Mouse (Mus musculus) neural tube, embryonic 12.5 days (tissue): Measurements from ENCODE around the gene Ntm. TPM values are rescaled to one million over a fixed set of nuclear protein-coding genes. Genes with fewer than 3 reads are reported as not detected.

ENCODE experiments used
- ATAC-seq: fragments of 200-750 bp; cut with Nextera tagmentation; 2 replicates; pipeline ENCODE4 v1.8.0; 2017; ENCODE audit warnings: low read depth, mild to moderate bottlenecking, moderate TSS enrichment, moderate library complexity; ENCODE audit not compliant: low FRiP score
- H3K27ac ChIP-seq: fragments of 300-500 bp; sonication (generic); 2 replicates; pipeline ENCODE4 v1.5.1; 2016
- H3K27me3 ChIP-seq: fragments of 300-500 bp; sonication (generic); replicated peaks from 2 replicates; pipeline ENCODE4 v1.6.1; 2016; ENCODE audit warnings: mild to moderate bottlenecking
- H3K36me3 ChIP-seq: fragments of 300-500 bp; sonication (generic); 2 replicates; pipeline ENCODE4 v1.6.1; 2016; ENCODE audit warnings: mild to moderate bottlenecking
- H3K4me1 ChIP-seq: fragments of 300-500 bp; sonication (generic); 2 replicates; pipeline ENCODE4 v1.6.1; 2016
- H3K4me2 ChIP-seq: fragments of 300-500 bp; sonication (generic); replicated peaks from 2 replicates; pipeline ENCODE4 v1.6.1; 2016; ENCODE audit warnings: mild to moderate bottlenecking
- H3K4me3 ChIP-seq: fragments of 300-500 bp; sonication (generic); 2 replicates; pipeline ENCODE4 v1.5.1; 2016
- H3K9ac ChIP-seq: fragments of 300-500 bp; sonication (generic); 2 replicates; pipeline ENCODE4 v1.6.1; 2016; ENCODE audit warnings: mild to moderate bottlenecking
- H3K9me3 ChIP-seq: fragments of 300-500 bp; sonication (generic); 2 replicates; pipeline ENCODE4 v1.6.1; 2016; ENCODE audit warnings: mild to moderate bottlenecking
- WGBS: fragments of 180-500 bp; shearing (Covaris S2); methylation state at CpG from one replicate; pipeline ENCODE4 v1.1.7; 2016; 5-methylcytosine and 5-hydroxymethylcytosine counted together
- polyA plus RNA-seq: library from polyadenylated mRNA; unstranded; fragments of >200 nt; fragmentation: Nextera tagmentation; extraction: Ambion mirVana; gene quantifications from 2 replicates; pipeline ENCODE4 v1.2.1, GENCODE M21; 2016

The Ntm gene
- polyA plus RNA-seq, 1 experiment from 2014 or later: 68.6 TPM

DNA sequence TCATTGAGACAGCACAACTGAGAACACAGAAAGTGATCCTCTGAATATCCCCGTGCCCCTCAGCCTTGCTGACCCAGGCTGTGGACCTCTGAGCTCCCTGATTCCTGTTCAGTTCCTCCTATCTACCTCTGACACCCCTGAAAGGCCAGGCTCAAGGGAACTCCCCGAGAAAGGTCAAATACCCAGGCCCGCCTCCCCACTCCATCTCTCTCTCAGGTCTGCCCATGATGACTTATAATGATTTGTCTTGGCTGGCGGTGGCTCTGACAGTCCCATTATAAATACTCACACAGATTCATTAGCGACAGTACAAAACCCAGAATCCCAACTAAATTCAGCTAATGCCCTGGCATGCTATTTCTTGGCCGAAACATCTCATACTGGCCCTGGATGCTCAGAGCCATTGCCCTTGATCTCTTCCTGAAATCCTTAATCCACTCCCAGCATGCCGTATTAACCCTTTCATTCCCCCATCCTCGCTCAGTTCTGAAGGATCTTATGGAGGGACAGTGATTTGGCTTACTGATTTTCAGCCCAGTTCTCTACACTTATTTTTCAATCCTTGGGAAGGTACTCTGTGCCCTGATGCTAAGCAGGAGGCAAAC is 317.0 kb downstream of the Ntm start:
- no peak overlapping the region for H3K9ac ChIP-seq
- no peaks in the 10 kb centered on the region for H3K27me3 ChIP-seq
- no peaks in the 10 kb centered on the region for H3K36me3 ChIP-seq
- WGBS: 53% methylated on average over 8 of the region's 8 CpGs
- no peak for ATAC-seq
- H3K27ac ChIP-seq: no peak overlapping the region
- H3K4me1 ChIP-seq: peaks cover 5% of the 10 kb centered on the region; the same call in 1 of the 2 replicates
- no peaks in the 10 kb centered on the region for H3K9me3 ChIP-seq
- H3K4me3 ChIP-seq: no peak overlapping the region
- no peak overlapping the region for H3K4me2 ChIP-seq

DNA sequence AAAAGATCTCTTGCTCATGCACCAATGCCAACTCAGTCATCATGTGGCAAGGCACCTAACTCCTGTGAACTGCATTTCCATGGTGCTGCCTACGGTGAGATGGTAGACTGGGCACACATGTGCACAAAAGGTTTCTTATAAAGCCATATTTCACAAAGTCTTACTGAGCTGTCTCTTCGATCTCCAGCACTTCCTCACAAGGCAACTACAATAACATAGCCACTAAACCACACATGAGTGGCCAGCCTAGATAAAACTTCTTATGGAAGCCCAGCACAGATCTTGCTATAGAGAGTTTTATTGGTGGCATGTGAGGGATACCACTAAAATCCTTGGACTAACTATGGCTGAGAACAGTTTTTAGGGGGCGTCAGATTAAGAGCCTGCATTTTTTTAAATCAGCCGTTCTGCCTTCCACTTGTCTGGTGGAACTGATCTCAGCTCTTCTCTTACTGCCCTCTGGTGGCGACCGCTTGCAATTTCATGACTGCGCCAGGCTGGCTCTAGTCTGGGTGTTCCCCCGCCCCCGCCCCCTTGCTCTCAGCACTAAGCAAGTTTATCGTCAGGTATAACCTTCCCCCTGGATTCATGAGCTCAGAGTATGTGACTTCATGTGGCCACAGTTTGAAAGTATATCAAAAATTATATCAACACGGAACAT is 319.8 kb downstream of the Ntm start:
- Histone ChIP-seq H3K36me3 (no peaks in the 10 kb centered on the region), H3K9ac (no peak overlapping the region), H3K27me3 (no peaks in the 10 kb centered on the region), H3K4me2 (no peak overlapping the region), H3K27ac (no peak overlapping the region), H3K9me3 (no peaks in the 10 kb centered on the region), H3K4me1 (0 out of 2 replicates have a peak, but pooled peaks cover 5% of the 10 kb centered on the region), H3K4me3 (no peak overlapping the region)
- peak; percentile 45 for ATAC-seq
- WGBS: 21% methylated on average over 11 of the region's 11 CpGs

GRCm38 (mm10) chr9:29637335-29637734 is 325.6 kb downstream of the Ntm start:
- Histone ChIP-seq H3K27ac (no peak overlapping the region), H3K36me3 (no peaks in the 10 kb centered on the region), H3K4me3 (no peak overlapping the region), H3K27me3 (no peaks in the 10 kb centered on the region), H3K4me2 (no peak overlapping the region), H3K9me3 (no peaks in the 10 kb centered on the region), H3K9ac (no peak overlapping the region), H3K4me1 (0 out of 2 replicates have a peak, but pooled peaks cover 5% of the 10 kb centered on the region)
- 89% methylated on average over 8 of the region's 8 CpGs for WGBS
- no peak for ATAC-seq

- WGBS: 66% methylated on average over 5 of the region's 5 CpGs
- no peaks in the 10 kb centered on the region for H3K36me3 ChIP-seq
- 0 out of 2 replicates have a peak, but pooled peaks cover 4% of the 10 kb centered on the region for H3K9me3 ChIP-seq
- H3K27ac ChIP-seq: no peak overlapping the region
- H3K9ac ChIP-seq: no peak overlapping the region
- no peak overlapping the region for H3K4me2 ChIP-seq
- H3K27me3 ChIP-seq: no peaks in the 10 kb centered on the region
- H3K4me3 ChIP-seq: no peak overlapping the region
- H3K4me1 ChIP-seq: no peaks in the 10 kb centered on the region
- no peak for ATAC-seq
These were observed 345.8 kb downstream of the Ntm start for GRCm38 (mm10) chr9:29617181-29617580.

DNA sequence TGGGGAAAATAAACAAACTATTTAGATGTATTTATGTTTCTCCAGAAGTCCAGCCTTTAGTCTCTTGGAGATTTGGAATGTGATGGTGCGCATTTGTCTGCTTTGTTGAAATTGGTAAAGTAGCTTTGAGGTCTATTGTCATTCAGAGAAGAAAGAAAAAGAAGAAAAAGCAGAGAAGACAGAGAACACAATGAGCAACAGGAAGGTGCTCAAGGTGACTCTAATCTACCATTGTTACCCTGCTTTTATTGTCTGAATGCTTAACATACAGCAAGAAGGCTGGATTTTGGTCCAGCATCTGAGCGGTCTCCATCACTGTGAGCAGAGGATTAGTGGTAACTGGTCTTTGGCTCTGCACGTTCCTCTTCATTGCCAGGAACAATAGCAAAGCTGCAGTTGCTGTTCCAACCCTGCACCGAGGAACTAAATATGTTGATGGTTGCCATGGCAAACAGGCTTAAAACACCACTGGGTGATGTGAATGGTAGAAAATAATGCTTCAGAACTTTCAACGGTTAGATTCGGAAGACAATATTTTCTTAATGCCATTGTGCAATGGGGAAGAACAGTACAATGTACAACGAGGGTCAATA is 350.8 kb downstream of the Ntm start:
- 73% methylated on average over 7 of the region's 7 CpGs for WGBS
- no peak for ATAC-seq
- no peaks in the 10 kb centered on the region for H3K27me3 ChIP-seq
- H3K4me3 ChIP-seq: no peak overlapping the region
- H3K9ac ChIP-seq: no peak overlapping the region
- H3K4me2 ChIP-seq: no peak overlapping the region
- no peaks in the 10 kb centered on the region for H3K9me3 ChIP-seq
- H3K36me3 ChIP-seq: no peaks in the 10 kb centered on the region
- H3K27ac ChIP-seq: no peak overlapping the region
- H3K4me1 ChIP-seq: no peaks in the 10 kb centered on the region

- H3K4me2 ChIP-seq: no peak overlapping the region
- 66% methylated on average over 2 of the region's 2 CpGs for WGBS
- H3K9ac ChIP-seq: no peak overlapping the region
- ATAC-seq: no peak
- H3K27me3 ChIP-seq: no peaks in the 10 kb centered on the region
- no peaks in the 10 kb centered on the region for H3K36me3 ChIP-seq
- H3K4me1 ChIP-seq: no peaks in the 10 kb centered on the region
- no peak overlapping the region for H3K27ac ChIP-seq
- no peak overlapping the region for H3K4me3 ChIP-seq
- H3K9me3 ChIP-seq: 0 out of 2 replicates have a peak, but pooled peaks cover 7% of the 10 kb centered on the region
These were observed 352.1 kb downstream of the Ntm start for GRCm38 (mm10) chr9:29610867-29611266.

GRCm38 (mm10) chr9:29597665-29598064 is 365.3 kb downstream of the Ntm start:
- Histone ChIP-seq H3K4me1 (no peaks in the 10 kb centered on the region), H3K9me3 (no peaks in the 10 kb centered on the region), H3K4me2 (no peak overlapping the region), H3K36me3 (no peaks in the 10 kb centered on the region), H3K27ac (no peak overlapping the region), H3K4me3 (no peak overlapping the region), H3K27me3 (no peaks in the 10 kb centered on the region), H3K9ac (no peak overlapping the region)
- 65% methylated on average over 4 of the region's 4 CpGs for WGBS
- ATAC-seq: no peak

DNA sequence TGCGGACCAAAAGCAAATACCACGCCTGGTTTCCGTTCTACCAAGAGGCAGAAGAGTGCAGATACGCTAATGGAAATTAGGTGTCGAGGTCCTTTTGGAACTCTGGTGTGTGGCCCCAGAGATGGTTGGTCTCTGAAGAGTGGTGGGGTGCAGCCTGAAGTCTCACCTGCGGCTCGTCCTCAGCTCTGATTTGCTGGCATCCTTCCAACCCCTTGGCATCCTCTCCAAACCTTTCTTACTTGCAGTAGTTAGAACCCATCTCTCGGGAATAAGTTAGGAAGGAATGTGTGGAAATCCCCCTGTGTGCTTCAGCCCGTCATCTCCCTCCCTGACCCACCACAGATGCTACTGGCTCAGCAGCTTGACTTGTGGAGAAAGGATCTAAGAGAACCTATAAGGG is 367.6 kb downstream of the Ntm start:
- no peaks in the 10 kb centered on the region for H3K36me3 ChIP-seq
- no peak overlapping the region for H3K4me2 ChIP-seq
- WGBS: 90% methylated on average over 9 of the region's 9 CpGs
- H3K27ac ChIP-seq: no peak overlapping the region
- H3K4me1 ChIP-seq: no peaks in the 10 kb centered on the region
- ATAC-seq: no peak
- H3K9ac ChIP-seq: no peak overlapping the region
- no peaks in the 10 kb centered on the region for H3K27me3 ChIP-seq
- no peaks in the 10 kb centered on the region for H3K9me3 ChIP-seq
- H3K4me3 ChIP-seq: no peak overlapping the region

DNA sequence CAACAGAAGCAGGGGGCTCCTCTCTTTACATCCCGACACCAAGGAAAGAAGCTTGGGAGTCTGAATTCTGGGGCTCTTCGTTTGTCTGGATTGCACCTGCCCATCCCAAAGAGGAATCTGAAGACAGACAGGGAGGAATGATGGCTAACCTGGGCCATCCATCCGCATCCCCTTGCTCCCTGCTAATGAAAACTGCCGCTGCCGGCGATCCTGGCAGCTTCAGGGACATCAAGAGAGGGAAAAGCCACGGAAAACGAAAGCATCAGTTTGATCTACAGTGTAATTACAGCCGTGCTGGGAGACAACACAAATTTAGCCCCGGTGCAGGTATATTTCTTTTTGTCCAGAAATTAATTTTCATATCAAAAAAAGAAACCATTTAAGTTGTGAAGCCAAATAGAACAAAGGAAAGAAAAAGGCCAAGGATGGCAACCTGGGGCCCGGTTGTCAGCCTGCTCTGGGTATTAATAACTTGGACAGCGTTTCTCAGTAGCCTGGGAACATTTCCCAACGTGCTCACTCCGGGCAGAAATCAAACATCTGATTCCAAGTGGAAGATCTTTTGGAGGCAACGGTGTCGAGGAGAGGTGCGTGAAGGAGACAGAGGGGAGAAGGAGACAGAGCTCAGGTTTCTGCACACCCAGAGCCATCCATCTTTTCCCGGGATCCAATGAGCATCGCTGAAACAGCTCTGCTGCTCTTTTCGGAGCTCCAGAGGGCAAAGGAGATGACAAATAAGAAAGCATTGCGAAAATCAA is 368.2 kb downstream of the Ntm start:
- no peak overlapping the region for H3K9ac ChIP-seq
- ATAC-seq: no peak
- H3K4me3 ChIP-seq: no peak overlapping the region
- H3K4me2 ChIP-seq: no peak overlapping the region
- no peaks in the 10 kb centered on the region for H3K4me1 ChIP-seq
- WGBS: 71% methylated on average over 21 of the region's 21 CpGs
- no peak overlapping the region for H3K27ac ChIP-seq
- H3K27me3 ChIP-seq: no peaks in the 10 kb centered on the region
- no peaks in the 10 kb centered on the region for H3K36me3 ChIP-seq
- no peaks in the 10 kb centered on the region for H3K9me3 ChIP-seq

DNA sequence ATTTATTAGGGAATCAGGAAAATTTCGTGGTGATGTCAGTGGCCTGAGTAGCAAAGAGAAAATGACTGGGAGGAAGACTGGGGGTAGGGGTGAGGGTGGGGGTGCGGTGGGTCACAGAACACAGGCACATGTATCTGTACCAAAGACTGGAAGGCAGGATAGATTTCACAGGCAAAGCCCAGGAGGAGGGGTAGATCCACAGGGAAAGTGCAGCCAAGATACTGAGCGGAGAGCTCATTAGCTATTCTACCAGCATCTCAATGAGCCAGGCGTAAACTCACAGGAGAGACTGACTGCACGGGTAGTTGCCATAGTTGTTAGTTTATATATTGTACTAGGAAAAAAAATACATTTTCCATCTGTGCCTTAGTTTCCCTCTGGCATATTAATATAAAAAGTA is 375.6 kb downstream of the Ntm start:
- Histone ChIP-seq H3K27ac (no peak overlapping the region), H3K4me1 (no peaks in the 10 kb centered on the region), H3K36me3 (no peaks in the 10 kb centered on the region), H3K27me3 (no peaks in the 10 kb centered on the region), H3K9me3 (no peaks in the 10 kb centered on the region), H3K4me3 (no peak overlapping the region), H3K9ac (no peak overlapping the region), H3K4me2 (no peak overlapping the region)
- no peak for ATAC-seq
- 60% methylated on average over 5 of the region's 5 CpGs for WGBS

GRCm38 (mm10) chr9:29586381-29586770 is 376.6 kb downstream of the Ntm start:
- H3K4me3 ChIP-seq: no peak overlapping the region
- H3K4me2 ChIP-seq: no peak overlapping the region
- ATAC-seq: no peak
- no peaks in the 10 kb centered on the region for H3K9me3 ChIP-seq
- H3K27me3 ChIP-seq: no peaks in the 10 kb centered on the region
- no peak overlapping the region for H3K9ac ChIP-seq
- WGBS: 92% methylated on average over 10 of the region's 10 CpGs
- no peak overlapping the region for H3K27ac ChIP-seq
- H3K36me3 ChIP-seq: no peaks in the 10 kb centered on the region
- H3K4me1 ChIP-seq: no peaks in the 10 kb centered on the region

DNA sequence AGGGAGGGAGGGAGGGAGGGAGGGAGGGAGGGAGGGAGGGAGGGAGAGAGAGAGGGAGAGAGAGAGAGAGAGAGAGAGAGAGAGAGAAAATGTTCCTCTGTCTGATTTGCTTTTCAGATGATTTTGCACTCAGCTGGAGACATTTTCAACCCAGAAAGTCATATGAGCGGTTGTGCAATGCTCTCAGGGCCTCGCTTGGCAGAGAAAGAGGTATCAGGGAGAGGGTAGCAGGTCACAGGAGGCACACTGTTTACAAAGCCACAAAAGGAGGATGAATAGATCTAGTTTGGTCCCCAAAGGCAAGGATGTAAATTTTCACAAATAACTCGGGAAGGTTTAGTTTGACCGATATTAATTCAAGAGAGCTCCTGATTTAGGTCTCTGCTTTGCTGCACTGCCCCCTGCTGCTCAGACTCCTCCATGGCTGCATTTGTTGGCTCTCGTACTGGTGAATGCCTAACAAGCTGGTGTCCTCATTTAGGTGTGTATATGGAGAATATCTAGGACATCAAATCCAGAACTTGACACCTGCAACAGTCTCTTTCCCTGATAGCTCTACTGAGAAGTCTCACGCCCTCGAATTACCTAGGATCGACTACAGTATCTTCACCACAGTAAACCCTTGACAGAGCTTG is 377.1 kb downstream of the Ntm start:
- Histone ChIP-seq H3K4me1 (no peaks in the 10 kb centered on the region), H3K4me3 (no peak overlapping the region), H3K9ac (no peak overlapping the region), H3K27ac (no peak overlapping the region), H3K9me3 (no peaks in the 10 kb centered on the region), H3K4me2 (no peak overlapping the region), H3K27me3 (no peaks in the 10 kb centered on the region), H3K36me3 (no peaks in the 10 kb centered on the region)
- 62% methylated on average over 8 of the region's 8 CpGs for WGBS
- no peak for ATAC-seq
